Mouse (Mus musculus) cerebellum, adult 2 months (tissue): ENCODE results near the gene Slc27a3. TPM values are rescaled to one million over a fixed set of nuclear protein-coding genes. Genes with fewer than 3 reads are reported as not detected.

Experiments
- DNase-seq, 2 experiments: peaks; one replicate each; pipeline ENCODE4 v3.0.0; 2021
- H3K27ac ChIP-seq: fragments of 200-500 bp; 2 replicates; pipeline ENCODE4 v1.5.1; 2012; ENCODE audit warnings: low read length, control low read depth, inconsistent platforms; ENCODE audit not compliant: insufficient read depth
- H3K27me3 ChIP-seq: fragments of 200-500 bp; 2 replicates; pipeline ENCODE4 v1.6.1; 2012; ENCODE audit warnings: inconsistent platforms, mild to moderate bottlenecking, low read length, moderate library complexity; ENCODE audit not compliant: control insufficient read depth, insufficient read depth
- H3K4me1 ChIP-seq: fragments of 200-500 bp; 2 replicates; pipeline ENCODE4 v1.6.1; 2011; ENCODE audit warnings: low read length; ENCODE audit not compliant: control insufficient read depth, insufficient read depth
- H3K4me3 ChIP-seq: fragments of 200-500 bp; replicated peaks from 2 replicates; pipeline ENCODE3; 2011; ENCODE audit warnings: mild to moderate bottlenecking, low read depth, low read length, control low read depth; ENCODE audit not compliant: insufficient read depth
- CTCF ChIP-seq: fragments of 200-500 bp; IDR thresholded peaks from 2 replicates; pipeline ENCODE4 v1.5.1; 2011; ENCODE audit warnings: low read depth, mild to moderate bottlenecking, control low read depth, low read length, moderate library complexity, borderline replicate concordance; ENCODE audit not compliant: insufficient read depth
- POLR2A ChIP-seq: fragments of 200-500 bp; IDR thresholded peaks from 2 replicates; pipeline ENCODE4 v1.6.1; 2011; ENCODE audit warnings: low read length, control low read depth, borderline replicate concordance; ENCODE audit not compliant: insufficient read depth
- WGBS: fragments of 180-500 bp; shearing (Covaris S2); methylation state at CpG from one replicate; pipeline ENCODE4 v1.1.7; 2018; 5-methylcytosine and 5-hydroxymethylcytosine counted together
- polyA plus RNA-seq: library from polyadenylated mRNA; depleted of rRNA; stranded (reverse); fragments of >200 nt; gene quantifications from 2 replicates; pipeline ENCODE4 v1.2.3, GENCODE M21; 2012

The Slc27a3 gene
- polyA plus RNA-seq, 1 experiment: 7.1 TPM

- H3K27ac ChIP-seq: no peak overlapping the region
- peaks cover 6% of the 10 kb centered on the region; the same call in 1 of the 2 replicates for H3K4me1 ChIP-seq
- no peaks in the 10 kb centered on the region for H3K27me3 ChIP-seq
- 84% methylated on average over 6 of the region's 6 CpGs for WGBS
- no peak overlapping the region for H3K4me3 ChIP-seq
- DNase-seq: no peak
- TF ChIP-seq CTCF (no peak), POLR2A (no peak)
Measured at GRCm38 (mm10) chr3:90428186-90428585, 38.4 kb upstream of the Slc27a3 start.

- H3K27ac ChIP-seq: no peak overlapping the region
- no peaks in the 10 kb centered on the region for H3K27me3 ChIP-seq
- WGBS: 67% methylated on average over 1 of the region's 1 CpGs
- TF ChIP-seq CTCF: no peak
- TF ChIP-seq POLR2A: no peak
- H3K4me1 ChIP-seq: peaks cover 6% of the 10 kb centered on the region; the same call in 1 of the 2 replicates
- DNase-seq: no peak
- H3K4me3 ChIP-seq: no peak overlapping the region
Measured at GRCm38 (mm10) chr3:90427574-90427973, 37.8 kb upstream of the Slc27a3 start.

GRCm38 (mm10) chr3:90425499-90425898, 35.8 kb upstream of the Slc27a3 start:
- 90% methylated on average over 2 of the region's 2 CpGs for WGBS
- no peaks in the 10 kb centered on the region for H3K4me1 ChIP-seq
- DNase-seq: no peak
- H3K4me3 ChIP-seq: no peak overlapping the region
- H3K27me3 ChIP-seq: no peaks in the 10 kb centered on the region
- H3K27ac ChIP-seq: no peak overlapping the region
- TF ChIP-seq POLR2A: no peak
- TF ChIP-seq CTCF: no peak

GRCm38 (mm10) chr3:90423549-90423948, 33.8 kb upstream of the Slc27a3 start:
- no peak overlapping the region for H3K27ac ChIP-seq
- no peak for DNase-seq
- no peaks in the 10 kb centered on the region for H3K4me1 ChIP-seq
- TF ChIP-seq POLR2A (no peak), CTCF (no peak)
- H3K4me3 ChIP-seq: no peak overlapping the region
- H3K27me3 ChIP-seq: no peaks in the 10 kb centered on the region

- TF ChIP-seq POLR2A (no peak), CTCF (no peak)
- DNase-seq: no peak
- no peaks in the 10 kb centered on the region for H3K4me1 ChIP-seq
- WGBS: 70% methylated on average over 6 of the region's 6 CpGs
- H3K4me3 ChIP-seq: no peak overlapping the region
- no peak overlapping the region for H3K27ac ChIP-seq
- no peaks in the 10 kb centered on the region for H3K27me3 ChIP-seq
Measured at GRCm38 (mm10) chr3:90420696-90421095, 31.0 kb upstream of the Slc27a3 start.

GRCm38 (mm10) chr3:90413011-90413396, 23.3 kb upstream of the Slc27a3 start:
- Histone ChIP-seq H3K4me1 (no peaks in the 10 kb centered on the region), H3K27ac (no peak overlapping the region), H3K27me3 (no peaks in the 10 kb centered on the region), H3K4me3 (no peak overlapping the region)
- DNase-seq: no peak
- 82% methylated on average over 3 of the region's 3 CpGs for whole genome bisulfite sequencing
- TF ChIP-seq CTCF (no peak), POLR2A (no peak)

- H3K27ac ChIP-seq: no peak overlapping the region
- H3K27me3 ChIP-seq: no peaks in the 10 kb centered on the region
- H3K4me1 ChIP-seq: no peaks in the 10 kb centered on the region
- H3K4me3 ChIP-seq: no peak overlapping the region
- WGBS: 46% methylated on average over 5 of the region's 5 CpGs
- TF ChIP-seq CTCF (peak; percentile 92), POLR2A (no peak)
- peak; percentile 64 to 68 for DNase-seq
Measured at GRCm38 (mm10) chr3:90412312-90413010, 22.7 kb upstream of the Slc27a3 start.

- H3K4me1 ChIP-seq: no peaks in the 10 kb centered on the region
- TF ChIP-seq CTCF: no peak
- TF ChIP-seq POLR2A: no peak
- H3K4me3 ChIP-seq: no peak overlapping the region
- DNase-seq: no peak
- no peak overlapping the region for H3K27ac ChIP-seq
- 93% methylated on average over 3 of the region's 3 CpGs for WGBS
- H3K27me3 ChIP-seq: no peaks in the 10 kb centered on the region
Measured at GRCm38 (mm10) chr3:90408721-90409120, 19.0 kb upstream of the Slc27a3 start.
